Mouse (Mus musculus) heart, postnatal 10 days (tissue): Measurements from ENCODE around the gene Tenm4. TPM values are rescaled to one million over a fixed set of nuclear protein-coding genes. Genes with fewer than 3 reads are reported as not detected.
A peak's percentile ranks its signal among the peaks of the same experiment; 100 is the strongest.

Experiments used
- DNase-seq, 2 experiments: peaks; one replicate each; pipeline ENCODE4 v3.0.0; 2021
- intact Hi-C: fragments of 180-260 bp; cut with DNase I; formaldehyde crosslinking; loops from one replicate; pipeline ENCODE4 v1.15.1; 2025
- total RNA-seq, 2 experiments: library from RNA; stranded (reverse); gene quantifications; 2 replicates each; pipeline ENCODE4 v1.2.3; 2021

Gene Tenm4
- total RNA-seq, 2 experiments from 2014 or later = 4.2 to 5.0 TPM

DNA sequence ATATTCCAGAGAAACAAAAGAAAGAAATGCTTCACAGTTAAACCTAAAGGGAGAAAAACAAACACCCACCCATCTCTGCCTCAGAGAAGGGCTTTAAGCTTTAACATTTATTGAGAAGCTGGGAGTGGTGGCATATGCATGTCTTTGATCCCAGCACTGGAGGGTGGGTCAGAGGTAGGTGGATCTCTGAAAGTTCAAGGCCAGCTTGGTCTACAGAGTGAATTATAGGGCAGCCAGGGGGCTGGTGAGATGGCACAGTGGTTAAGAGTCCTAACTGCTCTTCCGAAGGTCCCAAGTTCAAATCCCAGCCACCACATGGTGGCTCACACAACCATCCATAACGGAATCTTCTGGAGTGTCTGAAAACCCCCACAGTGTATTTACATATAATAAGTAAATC is 581.7 kb downstream of the Tenm4 start:
- intact Hi-C loops = no loop called here
- DNase-seq = no peak

DNA sequence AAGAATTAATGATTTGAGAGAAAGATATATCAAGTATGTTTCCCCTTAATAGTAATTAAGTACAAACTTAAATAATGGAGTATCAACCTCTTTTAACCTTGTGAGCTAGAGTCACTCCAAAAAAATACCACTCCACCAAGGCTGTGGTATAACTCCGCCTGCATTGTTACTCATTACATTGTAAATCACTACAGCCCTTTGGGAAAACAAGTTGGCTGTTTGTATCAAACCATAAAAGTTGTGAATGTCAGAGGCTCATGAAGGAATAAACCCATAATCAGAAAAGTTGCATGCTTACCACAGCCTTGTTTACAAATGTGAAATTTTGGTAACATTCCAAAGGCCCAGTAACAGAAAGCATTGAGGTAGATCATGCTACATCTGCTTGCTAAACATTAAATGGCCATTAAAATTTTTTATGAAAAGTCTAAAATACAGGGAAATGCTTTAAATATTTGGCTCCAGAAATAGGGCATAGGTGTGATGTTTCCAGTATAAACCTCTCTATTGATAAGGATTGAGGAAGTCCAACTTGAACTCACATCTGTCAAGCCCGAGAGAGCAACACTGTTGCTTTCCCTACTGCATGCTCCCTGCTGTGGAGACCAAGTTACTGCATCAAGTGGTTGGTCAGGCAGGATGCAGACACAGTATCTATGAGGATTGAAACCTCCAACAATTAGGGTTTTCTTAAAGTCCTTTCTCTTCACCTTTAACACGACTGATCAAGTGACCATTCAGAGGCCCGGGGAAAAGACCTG is 582.5 kb downstream of the Tenm4 start:
- no peak for DNase-seq
- intact Hi-C loops = no loop called here

DNA sequence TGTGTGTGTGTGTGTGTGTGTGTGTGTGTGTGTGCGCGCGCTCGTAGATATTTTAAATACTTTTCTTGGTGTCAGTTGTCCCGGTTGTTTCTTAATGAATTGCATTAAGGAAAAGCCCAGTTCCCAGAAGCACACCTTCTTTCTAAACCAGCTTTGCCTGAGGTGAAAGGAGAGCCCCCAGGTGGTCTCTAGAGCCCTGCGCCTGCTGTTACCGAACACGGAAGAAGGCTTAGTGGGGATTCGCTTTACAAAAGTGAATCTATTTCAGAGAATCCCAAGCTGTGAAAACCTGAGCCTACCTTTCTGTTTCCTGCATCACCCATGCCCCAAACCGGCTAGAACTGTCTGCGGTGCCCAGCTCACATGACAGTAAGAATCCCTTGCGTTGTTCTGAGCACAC is 583.1 kb downstream of the Tenm4 start:
- intact Hi-C loops = no loop called here
- DNase-seq = no peak

DNA sequence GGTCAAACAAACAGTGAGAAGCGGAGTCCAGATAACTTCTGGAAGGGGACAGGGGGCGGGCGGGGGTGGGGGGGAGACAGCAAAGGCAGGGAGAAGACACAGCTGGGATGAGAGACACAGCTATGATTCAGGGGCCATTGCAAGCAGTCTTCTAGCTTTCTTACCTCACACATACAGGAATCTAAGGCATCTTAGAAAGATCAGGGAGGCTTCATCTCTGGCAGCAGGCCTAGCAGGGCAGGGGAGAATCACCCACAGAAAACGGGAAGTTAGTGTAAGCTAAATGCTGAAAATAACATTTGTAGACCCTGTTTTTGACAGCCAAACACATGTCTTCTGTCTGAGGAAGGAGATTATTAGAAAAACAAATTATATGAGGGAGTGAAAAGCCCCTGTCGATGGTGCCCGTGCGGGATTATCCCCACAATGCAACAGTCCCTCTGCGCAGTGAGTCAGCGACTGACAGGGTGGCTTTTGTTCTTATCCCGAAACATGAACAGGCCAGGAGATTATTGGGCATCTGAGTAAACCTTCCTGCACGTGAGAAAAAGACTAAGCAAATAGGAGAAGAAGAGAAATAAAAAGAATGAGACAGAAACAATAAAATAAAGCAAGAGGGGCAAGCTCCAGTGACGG is 584.5 kb downstream of the Tenm4 start:
- intact Hi-C loops = no loop called here

DNA sequence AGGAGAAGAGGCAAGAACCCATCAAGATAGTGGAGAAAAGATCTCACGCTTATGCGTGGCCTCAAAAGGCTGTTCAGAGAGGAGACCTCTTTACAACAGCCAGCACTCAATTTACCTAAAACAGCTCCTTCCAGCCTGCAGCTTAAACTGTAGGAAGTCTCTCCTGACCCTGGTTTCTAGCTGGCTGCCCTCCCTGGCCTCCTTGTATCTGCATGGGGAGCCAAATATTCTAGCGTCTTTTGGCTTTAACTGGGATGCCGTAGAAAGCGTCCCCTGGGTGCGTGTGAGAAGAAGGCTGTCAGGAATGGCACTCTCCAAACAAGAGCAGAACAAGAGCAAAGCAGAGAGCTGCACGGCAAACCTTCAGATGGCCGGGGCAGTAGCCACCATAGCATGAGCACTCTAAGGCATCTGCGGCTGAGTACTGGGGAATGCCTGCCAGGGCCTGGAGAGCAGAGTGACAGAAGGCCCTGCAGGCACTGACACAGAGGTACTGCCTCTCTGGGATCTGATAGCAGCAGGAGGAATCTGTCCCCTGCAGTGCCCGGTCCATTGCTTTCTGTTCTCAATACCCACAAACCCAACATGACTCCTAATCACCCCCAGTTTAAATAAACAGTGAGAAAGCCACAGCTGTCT is 585.2 kb downstream of the Tenm4 start:
- intact Hi-C loops = no loop called here
- peak; percentile 30 to 31 for DNase-seq

More for the DNA sequence above, 584.5 kb downstream of the Tenm4 start:
- no peak for DNase-seq

DNA sequence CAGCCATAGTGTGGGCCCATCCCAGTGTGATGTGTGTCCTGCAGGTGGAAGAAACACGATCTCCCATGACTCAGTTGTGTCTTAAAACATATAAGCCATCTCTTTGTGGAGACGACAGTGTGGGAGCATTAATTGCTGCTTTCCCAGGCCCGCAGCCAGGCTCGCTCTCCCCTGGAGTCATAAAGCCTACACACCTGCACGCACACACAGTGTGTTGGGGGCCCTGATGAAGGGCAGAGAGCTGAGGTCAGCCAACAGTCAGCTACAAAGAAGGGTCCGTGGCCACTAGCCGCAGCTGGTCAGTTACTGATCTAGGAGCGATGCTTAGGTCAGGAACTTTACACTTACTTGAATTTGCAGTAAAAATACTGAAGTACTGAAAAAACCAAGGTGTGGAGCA is 586.0 kb downstream of the Tenm4 start:
- intact Hi-C loops = no loop called here
- DNase-seq = no peak

DNA sequence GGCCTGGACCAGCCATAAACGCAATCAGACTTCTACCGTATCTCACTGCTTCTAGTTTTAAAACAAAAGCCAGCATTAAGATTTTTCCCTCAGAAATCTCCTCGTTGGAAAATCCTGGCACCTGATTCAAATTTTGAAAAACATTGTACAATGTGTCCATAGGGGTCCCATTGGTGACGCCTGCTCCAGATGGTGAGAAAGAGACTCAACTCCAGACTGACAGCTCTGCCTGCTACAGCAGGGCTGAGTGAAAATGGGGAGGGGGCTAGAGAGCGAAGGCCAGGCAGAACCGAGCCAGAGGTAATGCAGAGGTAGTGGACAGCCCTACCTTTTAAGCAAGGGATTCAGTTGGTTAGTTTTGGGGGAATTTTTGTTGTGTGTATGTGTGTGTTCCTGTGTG is 589.2 kb downstream of the Tenm4 start:
- intact Hi-C loops = no loop called here
- DNase-seq = no peak

DNA sequence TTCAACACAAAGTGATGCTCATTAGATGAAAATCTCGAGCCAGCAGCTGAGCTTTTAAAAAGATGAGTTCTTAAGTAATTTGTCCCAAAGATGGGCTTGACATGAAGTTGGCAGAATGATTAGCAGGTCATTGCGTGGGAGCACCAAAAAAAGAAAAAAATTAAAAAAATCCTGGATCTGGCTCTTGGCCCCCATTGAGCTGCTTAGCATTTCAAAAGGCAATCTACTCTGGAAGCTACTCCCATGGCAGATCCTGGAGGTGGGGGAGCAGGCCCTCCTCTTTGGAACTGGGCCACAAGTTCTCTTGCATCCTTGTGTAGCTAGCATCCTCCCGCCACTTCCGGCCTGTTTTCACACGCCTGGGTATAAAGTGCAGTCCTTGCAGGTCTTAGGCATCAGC is 590.1 kb downstream of the Tenm4 start:
- no peak for DNase-seq
- intact Hi-C loops = no loop called here

DNA sequence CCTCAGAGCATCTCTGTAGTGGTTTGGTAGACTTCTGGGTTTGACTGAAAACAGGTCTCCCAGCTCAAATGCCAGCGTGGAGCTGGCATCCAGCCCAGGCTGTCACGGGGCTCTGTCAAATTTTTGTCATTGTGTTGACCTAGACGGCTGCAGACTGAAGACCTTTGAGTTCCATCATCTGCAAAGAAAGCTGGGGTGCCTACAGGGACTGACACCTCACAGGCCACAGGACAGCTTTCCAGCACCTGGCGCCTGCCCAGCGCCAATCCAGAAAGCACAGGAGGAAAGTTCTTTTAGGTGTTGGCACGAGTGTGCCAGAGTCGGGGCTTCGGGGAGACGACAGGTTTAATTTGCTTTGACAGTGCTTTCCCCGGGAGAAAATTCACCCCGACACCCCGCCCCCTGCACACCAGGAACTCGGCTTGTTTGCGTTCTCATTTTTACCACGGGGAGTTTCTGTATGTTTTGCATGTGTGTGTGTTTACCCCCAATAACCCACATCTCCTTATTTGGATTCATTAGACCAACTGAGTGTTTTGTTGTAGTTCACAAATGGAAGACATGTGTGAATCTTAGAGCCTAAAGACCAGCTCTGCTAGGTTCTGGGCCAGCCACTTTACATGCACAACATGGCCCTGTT is 594.4 kb downstream of the Tenm4 start:
- DNase-seq = peak; percentile 41 to 43
- intact Hi-C loops = no loop called here

DNA sequence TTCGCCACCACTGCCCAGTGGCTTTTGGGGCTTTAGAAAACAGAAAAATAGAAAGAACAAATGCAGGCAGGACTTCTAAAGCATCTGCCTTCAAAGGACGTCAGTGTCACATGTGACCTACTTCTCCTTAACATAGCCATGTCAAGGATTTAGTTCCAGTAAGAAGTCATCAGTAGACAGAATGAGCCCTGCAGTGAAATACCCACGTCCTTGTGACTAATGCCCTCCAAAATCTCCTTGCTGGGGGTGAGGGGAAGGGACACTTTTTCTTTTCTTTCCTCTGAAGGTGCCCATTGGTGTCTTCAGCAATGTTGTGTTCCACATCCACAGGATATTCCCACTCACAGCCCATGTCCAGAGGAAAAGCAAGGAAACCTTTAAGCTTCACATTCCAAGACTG is 596.0 kb downstream of the Tenm4 start:
- intact Hi-C loops = no loop called here

DNA sequence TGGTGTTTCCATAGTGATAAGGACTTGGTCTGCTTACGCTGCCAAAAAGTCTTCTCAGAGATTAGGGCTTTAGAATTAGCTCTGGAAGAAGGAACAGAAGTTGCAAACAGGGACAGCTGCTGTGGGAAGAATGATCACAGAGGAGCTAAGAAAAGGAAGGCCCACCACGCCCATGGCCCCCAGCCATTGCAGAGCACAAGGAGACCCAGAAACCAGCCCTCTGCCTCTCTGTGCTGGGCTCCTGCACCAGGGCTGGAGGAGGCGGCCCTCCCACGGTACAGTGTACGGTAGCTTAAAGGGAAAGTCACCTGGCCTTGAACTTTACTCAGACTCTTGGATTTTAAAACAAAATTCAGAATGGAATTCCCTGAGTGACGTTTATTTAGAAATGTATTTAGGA is 597.7 kb downstream of the Tenm4 start:
- intact Hi-C loops = no loop called here

More for the DNA sequence above, 596.0 kb downstream of the Tenm4 start:
- no peak for DNase-seq

DNA sequence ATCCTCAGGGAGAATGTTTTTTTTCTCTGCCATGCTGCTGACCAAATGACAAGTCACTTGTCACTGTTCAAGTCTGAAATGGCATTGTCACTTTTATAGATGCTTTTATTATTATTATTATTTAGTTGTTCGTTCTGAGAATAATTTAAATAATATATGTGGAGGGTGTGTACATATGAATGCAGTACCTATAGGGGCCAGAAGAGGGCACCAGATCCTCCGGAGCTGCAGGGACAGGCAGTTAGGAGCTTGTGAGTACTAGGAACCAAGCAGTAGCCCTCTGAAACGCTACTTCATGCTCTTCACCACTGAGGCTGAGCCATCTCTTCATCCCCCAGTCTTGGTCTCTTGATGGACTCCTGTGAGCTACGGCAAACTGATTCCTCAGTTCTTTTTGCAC is 598.7 kb downstream of the Tenm4 start:
- DNase-seq = no peak
- intact Hi-C loops = no loop called here

More for the DNA sequence above, 597.7 kb downstream of the Tenm4 start:
- peak in 1 of 2 experiments; percentile 35 for DNase-seq

DNA sequence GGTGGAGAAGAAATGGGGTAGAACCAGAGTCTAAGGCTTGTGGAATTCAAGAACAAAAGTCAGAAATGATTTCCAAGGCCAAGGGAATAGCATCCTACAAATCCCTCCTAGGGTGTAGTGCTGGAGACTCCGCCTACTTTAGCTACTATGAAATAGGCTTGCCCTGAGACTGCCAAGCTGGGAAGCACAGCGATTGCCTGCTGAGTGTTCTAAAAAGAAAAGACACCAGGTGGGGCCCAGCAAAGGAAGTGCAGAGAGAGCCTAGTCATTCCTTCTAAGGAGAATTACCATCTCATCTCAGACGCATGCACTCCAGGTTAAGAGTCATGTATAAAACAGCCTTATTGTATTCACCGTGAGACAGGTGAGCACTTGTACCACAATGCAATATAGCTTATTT is 601.9 kb downstream of the Tenm4 start:
- no peak for DNase-seq
- intact Hi-C loops = no loop called here

DNA sequence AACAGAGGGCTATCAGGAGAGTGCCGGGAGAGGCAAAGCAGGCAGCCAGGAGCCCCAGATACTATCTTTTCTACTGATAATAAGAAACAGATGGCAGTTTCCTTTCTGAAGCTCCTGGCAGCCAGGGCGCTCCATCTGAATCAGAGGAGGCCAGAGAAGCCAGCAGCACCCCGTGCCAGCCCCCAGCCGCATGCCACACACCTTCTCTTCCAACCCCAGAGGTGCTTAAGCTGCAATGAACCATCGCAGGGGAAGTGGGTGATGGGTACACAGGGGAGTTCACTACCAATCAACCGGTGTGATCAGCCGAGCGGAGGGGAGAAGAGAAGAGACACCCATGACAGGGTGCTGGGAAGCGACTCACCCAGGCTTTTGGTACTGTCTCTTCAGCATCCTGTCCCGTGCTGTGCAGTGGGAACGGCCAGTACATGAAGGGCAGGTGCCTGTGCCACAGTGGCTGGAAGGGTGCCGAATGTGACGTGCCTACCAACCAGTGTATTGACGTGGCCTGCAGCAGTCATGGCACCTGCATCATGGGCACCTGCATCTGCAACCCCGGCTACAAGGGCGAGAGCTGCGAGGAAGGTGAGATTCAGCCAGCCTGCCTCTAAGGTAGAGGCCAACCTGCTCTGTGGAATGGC is 602.7 kb downstream of the Tenm4 start:
- intact Hi-C loops = no loop called here
- no peak for DNase-seq

DNA sequence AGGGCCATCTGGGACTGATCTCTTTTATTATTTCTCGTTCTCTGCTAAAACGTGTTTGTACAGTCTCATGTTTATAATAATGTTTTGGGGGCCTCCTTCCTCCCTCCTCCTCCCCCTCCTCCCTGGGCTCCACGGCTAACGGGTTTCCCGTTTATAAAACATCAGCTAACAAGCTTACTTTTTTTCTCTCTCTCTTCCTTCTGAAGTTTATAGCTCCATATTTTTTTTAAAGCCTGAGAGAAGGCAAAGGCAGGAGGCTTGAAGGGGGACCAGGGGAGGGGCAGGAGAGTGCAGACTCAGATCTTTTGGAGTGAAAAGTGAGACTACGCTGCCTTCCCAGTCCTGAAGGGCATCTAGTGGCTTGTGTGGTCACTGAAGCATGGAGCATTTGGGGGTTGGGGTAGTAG is 604.0 kb downstream of the Tenm4 start:
- no peak for DNase-seq
- intact Hi-C loops = loop anchor here (5.0 kb wide), 1 partner anchor 258 kb away; no protein-coding TSS in a partner anchor

DNA sequence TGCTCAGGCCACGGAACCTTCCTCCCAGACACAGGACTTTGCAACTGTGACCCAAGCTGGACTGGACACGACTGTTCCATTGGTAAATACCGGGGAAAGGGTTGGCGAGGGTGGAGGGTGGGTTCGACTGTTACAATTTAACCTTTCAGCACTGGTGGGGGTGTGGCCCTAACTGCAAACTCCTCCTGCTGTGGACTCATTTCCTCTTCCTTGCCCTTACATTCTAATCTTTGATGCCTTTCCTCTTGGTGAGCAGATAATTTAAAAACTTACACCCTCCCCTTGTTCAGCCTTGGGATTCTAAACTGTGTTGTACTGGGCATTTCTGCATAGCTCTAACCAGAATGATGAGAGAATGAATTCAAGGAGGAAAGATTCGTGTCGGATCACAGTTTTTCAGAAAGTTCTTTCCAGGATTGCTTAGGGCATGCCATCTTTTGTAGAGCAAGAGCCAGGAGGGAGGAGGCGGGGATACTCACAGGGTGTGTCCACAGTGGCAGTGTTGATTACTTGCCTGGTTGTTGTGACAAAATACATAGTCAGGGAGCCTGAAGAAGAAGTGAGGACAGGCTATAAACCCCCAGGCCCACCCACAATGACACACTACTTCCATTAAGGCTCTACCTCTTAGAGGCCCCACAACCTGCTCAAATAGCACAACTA is 607.0 kb downstream of the Tenm4 start:
- DNase-seq = no peak
- intact Hi-C loops = loop anchor here (1.0 to 5.0 kb wide), 2 partner anchors 137 to 261 kb away; no protein-coding TSS in a partner anchor

DNA sequence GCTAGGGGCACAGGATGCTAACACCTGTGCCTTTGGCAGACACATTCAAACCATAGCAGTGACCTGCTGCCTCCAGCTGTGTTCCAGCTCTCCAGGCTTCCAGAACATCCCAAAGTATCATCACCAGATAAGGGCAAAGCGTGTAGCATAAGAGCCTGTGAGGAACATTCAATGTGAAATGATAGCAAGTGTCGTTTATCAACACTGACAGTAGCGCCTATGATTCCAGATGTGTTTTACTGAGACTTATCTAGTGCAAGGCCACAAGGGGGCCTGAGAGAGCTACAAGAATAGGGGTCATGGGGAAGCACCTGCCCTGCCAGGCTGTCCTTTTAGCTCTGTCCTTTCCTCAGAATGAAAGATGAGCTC is 607.5 kb downstream of the Tenm4 start:
- peak; percentile 44 to 60 for DNase-seq
- intact Hi-C loops = loop anchor here (1.0 to 5.0 kb wide), 2 partner anchors 137 to 261 kb away; no protein-coding TSS in a partner anchor

DNA sequence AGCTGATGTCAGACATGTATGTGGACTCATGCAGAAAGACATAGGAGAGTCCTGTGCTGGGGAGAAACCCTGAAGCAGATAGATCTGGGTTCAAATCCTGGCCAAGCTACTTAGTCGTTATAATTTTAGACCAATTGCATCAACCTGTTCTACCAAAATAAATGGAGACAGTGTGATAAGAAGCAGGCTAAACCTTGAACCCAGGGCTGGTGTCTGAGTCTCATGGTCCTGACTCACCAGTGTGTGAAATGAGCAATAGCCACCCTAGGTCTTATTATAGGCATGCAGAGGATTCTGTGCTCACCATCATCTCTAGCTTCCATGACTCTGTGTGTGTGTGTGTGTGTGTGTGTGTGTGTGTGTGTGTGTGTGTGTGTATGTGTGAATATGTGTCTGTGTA is 609.5 kb downstream of the Tenm4 start:
- intact Hi-C loops = no loop called here
- no peak for DNase-seq

DNA sequence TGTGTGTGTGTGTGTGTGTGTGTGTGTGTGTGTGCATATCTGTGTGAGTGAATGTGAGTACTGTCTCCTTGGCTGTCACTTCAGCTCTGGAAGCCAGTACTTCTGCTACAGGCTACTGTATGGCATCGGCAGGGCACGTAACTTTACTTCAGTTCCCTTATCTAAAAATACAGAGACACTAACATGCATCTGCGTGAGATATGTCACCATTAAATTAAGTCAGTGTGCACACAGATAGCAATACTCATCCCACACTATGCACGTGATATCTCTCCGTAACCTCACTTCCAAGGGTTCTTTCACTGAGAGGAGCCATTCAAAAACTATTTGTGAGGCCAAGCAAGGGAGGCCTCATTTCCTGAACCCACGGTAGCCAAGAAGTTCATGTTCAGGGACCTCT is 610.0 kb downstream of the Tenm4 start:
- no peak for DNase-seq
- intact Hi-C loops = no loop called here

DNA sequence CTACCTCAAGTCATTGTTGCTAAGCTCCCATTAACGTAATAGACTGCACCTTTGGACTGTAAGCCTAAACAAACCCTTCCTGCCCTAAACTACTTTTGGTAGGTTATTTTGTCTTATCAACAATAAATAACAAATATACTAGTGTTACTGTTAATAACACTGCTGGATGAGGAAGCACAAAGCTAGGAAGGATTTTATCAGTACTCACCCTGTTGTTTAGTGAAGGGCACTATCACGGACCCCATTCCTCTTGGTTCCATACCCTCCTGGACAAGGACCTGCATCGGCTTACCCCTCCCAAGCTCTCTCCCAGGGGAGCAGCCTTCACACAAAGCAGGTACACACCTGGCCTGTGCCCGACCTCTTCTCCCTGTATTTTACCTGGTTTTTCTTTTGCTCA is 611.6 kb downstream of the Tenm4 start:
- intact Hi-C loops = no loop called here
- DNase-seq = no peak
